Mouse (Mus musculus): ENCODE measurements around the gene Elobl.

DNA sequence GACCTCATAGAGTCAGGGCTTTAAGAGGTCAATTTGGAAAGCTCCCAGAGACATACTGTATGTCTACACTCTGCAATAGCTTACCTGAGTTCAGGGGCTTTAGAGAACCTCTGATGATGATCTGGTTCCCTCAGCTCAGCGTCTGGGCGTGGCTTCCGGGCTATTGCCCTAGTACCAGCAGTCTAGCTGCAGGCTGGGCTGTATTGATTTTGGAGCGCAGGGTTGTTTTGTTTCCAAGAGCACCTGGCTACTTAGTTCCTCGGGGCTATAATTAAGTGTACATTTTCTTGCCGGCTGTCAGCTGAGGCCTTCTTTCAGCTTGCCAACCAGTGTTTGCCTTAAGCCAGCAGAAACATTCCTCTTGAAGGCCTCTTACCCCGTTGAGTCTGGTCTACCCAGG, 42.8 kb upstream of the Elobl start:
- TF ChIP-seq TAL1 (conservative IDR thresholded peaks at IDR 0.05; ENCODE audit: low read depth, low read length) (no peak), CTCF (IDR thresholded peaks at IDR 0.05; ENCODE audit: low read depth, low read length) (no peak), POLR2AphosphoS5 (IDR thresholded peaks at IDR 0.05; ENCODE audit: insufficient replicate concordance, low read depth, low read length) (no peak)
